Comparison of ENCODE assay signal across 23 mouse cellular contexts in the genomic region with DNA sequence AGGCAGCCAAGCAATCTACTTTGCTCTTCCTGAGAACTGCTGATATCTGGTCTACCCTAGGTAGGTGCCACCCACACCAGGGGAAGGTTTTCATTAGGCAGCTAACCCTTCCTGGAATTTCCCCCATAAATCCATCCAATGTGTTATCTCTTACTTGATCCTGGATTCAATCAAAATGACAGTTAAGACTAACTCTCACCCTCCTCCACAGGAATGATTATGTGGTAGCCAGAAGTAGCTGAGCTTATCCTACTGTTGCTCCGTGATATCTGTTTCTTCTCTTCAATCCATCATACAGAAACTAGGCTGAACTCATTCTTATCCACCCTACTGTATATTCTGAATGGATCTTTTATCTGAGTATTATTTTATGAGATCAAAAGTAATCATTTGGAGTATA.
DNase-seq lines count a peak whose midpoint lies in the region; ATAC-seq and TF ChIP-seq lines count a peak whose summit lies in the region.
"Had no signal": no experiment of that assay in that cellular context is flagged by ENCODE, and none has a peak within 500 bp of the region (broad histone marks: within the 10 kb centered on the region; RNA-seq: fewer than 3 reads in every experiment).

No protein-coding gene starts in this region.

- no peak for TF ChIP-seq CTCF in heart, adult 2 months (IDR thresholded peaks at IDR 0.05)

- H3K36me3 ChIP-seq in heart, embryonic 12.5 days = no peaks in the 10 kb centered on the region
- no peaks in the 10 kb centered on the region for H3K36me3 ChIP-seq in heart, embryonic 15.5 days
- no peaks in the 10 kb centered on the region for H3K36me3 ChIP-seq in heart, adult 2 months (ENCODE audit: control insufficient read depth, insufficient read depth, low read length)
- H3K36me3 ChIP-seq: forebrain, embryonic 10.5 days; hindbrain, embryonic 12.5 days; hindbrain, embryonic 15.5 days had no signal

- no peak overlapping the region for H3K9ac ChIP-seq in heart, embryonic 12.5 days
- H3K9ac ChIP-seq in heart, embryonic 15.5 days = no peak overlapping the region
- no peak overlapping the region for H3K9ac ChIP-seq in heart, adult 2 months (ENCODE audit: low read depth, low read length)
- H3K9ac ChIP-seq: forebrain, embryonic 13.5 days; hindbrain, embryonic 12.5 days; hindbrain, embryonic 15.5 days had no signal

- no peaks in the 10 kb centered on the region for H3K9me3 ChIP-seq in heart, embryonic 12.5 days (replicated peaks)
- H3K9me3 ChIP-seq in heart, embryonic 15.5 days (replicated peaks) = no peaks in the 10 kb centered on the region
- H3K9me3 ChIP-seq: forebrain, embryonic 10.5 days; forebrain, embryonic 13.5 days; hindbrain, embryonic 12.5 days; hindbrain, embryonic 15.5 days had no signal

- no peak overlapping the region for H3K27ac ChIP-seq in heart, embryonic 12.5 days (ENCODE audit: poor library complexity, severe bottlenecking)
- H3K27ac ChIP-seq in heart, embryonic 15.5 days = no peak overlapping the region
- no peak overlapping the region for H3K27ac ChIP-seq in heart, adult 2 months
- H3K27ac ChIP-seq: forebrain, embryonic 10.5 days; forebrain, embryonic 13.5 days; hindbrain, embryonic 12.5 days; hindbrain, embryonic 15.5 days had no signal

- H3K4me1 ChIP-seq in heart, embryonic 12.5 days (replicated peaks) = peaks cover 4% of the 10 kb centered on the region; the same call in 1 of the 2 replicates
- H3K4me1 ChIP-seq in heart, embryonic 15.5 days (replicated peaks) = no peaks in the 10 kb centered on the region
- H3K4me1 ChIP-seq in heart, adult 2 months (ENCODE audit: control insufficient read depth, insufficient read depth, low read length) = no peaks in the 10 kb centered on the region
- H3K4me1 ChIP-seq: forebrain, embryonic 13.5 days; hindbrain, embryonic 12.5 days; hindbrain, embryonic 15.5 days had no signal

- DNase-seq in heart, postnatal 25 days (ENCODE audit: low spot score) = no peak
- no peak for DNase-seq in heart, adult 2 months
- peak; percentile 23 for DNase-seq in embryo, embryonic 10.5 days (ENCODE audit: low spot score)
- DNase-seq in embryo, embryonic 11 days = peak; percentile 20
- no peak for DNase-seq in layer of hippocampus, adult 9-11 months
- no peak for DNase-seq in layer of hippocampus, adult 9-10 months (ENCODE audit: low spot score)
- DNase-seq: adrenal gland, adult 2 months; adrenal gland, postnatal 14 days; cerebellum, adult 11 months; cerebellum, adult 2 months; cerebellum, adult 9-11 months; cerebellum, postnatal 36 days; gastrocnemius, postnatal 10 days; gastrocnemius, postnatal 36 days had no signal

- peak; percentile 55; the same call in 1 of the 2 replicates for ATAC-seq in heart, embryonic 12.5 days (ENCODE audit: insufficient number of reproducible peaks, low FRiP score)
- ATAC-seq in heart, embryonic 15.5 days (replicated peaks; ENCODE audit: insufficient number of reproducible peaks, insufficient read depth, low FRiP score, low read depth) = peak; percentile 50; the same call in 1 of the 2 replicates
- ATAC-seq: CD4-positive, CD25-positive, alpha-beta regulatory T cell, adult 4 months; forebrain, embryonic 13.5 days; forebrain, embryonic 16.5 days; intestine, postnatal 0 days had no signal

- H3K4me2 ChIP-seq in heart, embryonic 12.5 days = no peak overlapping the region
- no peak overlapping the region for H3K4me2 ChIP-seq in heart, embryonic 15.5 days
- H3K4me2 ChIP-seq: forebrain, embryonic 13.5 days; hindbrain, embryonic 12.5 days; hindbrain, embryonic 15.5 days had no signal

- no peaks in the 10 kb centered on the region for H3K27me3 ChIP-seq in heart, embryonic 12.5 days (replicated peaks)
- no peaks in the 10 kb centered on the region for H3K27me3 ChIP-seq in heart, embryonic 15.5 days
- H3K27me3 ChIP-seq in heart, adult 2 months (ENCODE audit: control insufficient read depth, insufficient read depth, low read length) = no peaks in the 10 kb centered on the region
- H3K27me3 ChIP-seq: forebrain, embryonic 13.5 days; hindbrain, embryonic 12.5 days; hindbrain, embryonic 15.5 days had no signal

- 21% methylated on average over 1 of the region's 1 CpGs for whole genome bisulfite sequencing in heart, embryonic 12.5 days
- 37% methylated on average over 1 of the region's 1 CpGs for WGBS in heart, embryonic 15.5 days
- 54% methylated on average over 1 of the region's 1 CpGs for WGBS in heart, adult 2 months

- TF ChIP-seq POLR2A in heart, adult 2 months (IDR thresholded peaks at IDR 0.05; ENCODE audit: insufficient read depth, low read depth, low read length) = no peak

- no peak for TF ChIP-seq EP300 in heart, adult 2 months (IDR thresholded peaks at IDR 0.05; ENCODE audit: insufficient read depth, low read depth, low read length)

- H3K79me2 ChIP-seq in heart, adult 2 months (replicated peaks; ENCODE audit: control insufficient read depth, insufficient read depth, low read length) = no peaks in the 10 kb centered on the region

- intact Hi-C loops in heart, postnatal 25 days (cut with DNase I) = no loop called here
- intact Hi-C loops in heart, adult 2 months (cut with DNase I) = no loop called here

- H3K4me3 ChIP-seq in heart, embryonic 12.5 days = no peak overlapping the region
- H3K4me3 ChIP-seq in heart, embryonic 15.5 days = no peak overlapping the region
- no peak overlapping the region for H3K4me3 ChIP-seq in heart, adult 2 months
- H3K4me3 ChIP-seq: forebrain, embryonic 10.5 days; forebrain, embryonic 13.5 days; hindbrain, embryonic 12.5 days; hindbrain, embryonic 15.5 days had no signal

Comparison
In these comparisons a context has a peak if more than half of its experiments do, and no peak if none do; other contexts are left out.
1. DNase-seq: peak in embryo, embryonic 10.5 days (single experiment) and embryo, embryonic 11 days (single experiment); none in heart, postnatal 25 days (single experiment), heart, adult 2 months (0 of 2), layer of hippocampus, adult 9-11 months (single experiment) and layer of hippocampus, adult 9-10 months (single experiment).